ENCODE assay signal across 8 mouse cellular contexts in the genomic region with DNA sequence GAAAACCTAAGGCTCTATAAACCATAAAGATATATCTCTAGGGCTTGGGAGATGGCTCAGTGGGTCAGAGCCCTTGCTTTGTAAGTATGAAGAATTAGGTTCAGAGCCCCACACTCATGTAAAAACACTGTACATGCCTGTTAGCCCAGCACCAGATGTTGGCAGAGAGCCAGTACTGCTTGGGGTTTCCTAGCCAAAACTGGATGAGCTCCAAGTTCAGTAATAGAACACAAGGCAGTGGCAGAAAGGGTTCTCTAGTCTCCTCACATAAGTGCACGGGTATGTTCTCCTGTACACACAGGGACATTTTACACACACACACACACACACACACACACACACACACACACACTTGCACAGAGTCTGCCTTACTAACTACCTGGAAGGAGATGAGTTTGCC.
DNase-seq lines count a peak whose midpoint lies in the region; ATAC-seq and TF ChIP-seq lines count a peak whose summit lies in the region.

No protein-coding gene starts in this region.

- peak; percentile 83 for ATAC-seq in hindbrain, embryonic 16.5 days
- ATAC-seq in liver, postnatal 0 days = no peak
- no peak for ATAC-seq in erythroblast, adult 5-6 weeks (replicated peaks; ENCODE audit: low FRiP score, poor library complexity, severe bottlenecking)

- no peaks in the 10 kb centered on the region for H3K36me3 ChIP-seq in hindbrain, embryonic 16.5 days (ENCODE audit: control insufficient read depth, insufficient read depth, low read length)
- no peaks in the 10 kb centered on the region for H3K36me3 ChIP-seq in liver, postnatal 0 days (replicated peaks; ENCODE audit: insufficient read depth, low read length)
- no peaks in the 10 kb centered on the region for H3K36me3 ChIP-seq in thymus, adult 2 months (ENCODE audit: control insufficient read depth, insufficient read depth, low read length)

- TF ChIP-seq POLR2A in thymus, adult 2 months (IDR thresholded peaks at IDR 0.05; ENCODE audit: control insufficient read depth, extremely low read depth, insufficient read depth, low read length, poor library complexity) = no peak

- peak; percentile 41 for DNase-seq in gastrocnemius, postnatal 10 days
- no peak for DNase-seq in gastrocnemius, adult 8-10 months (ENCODE audit: low spot score in 2 of 2)
- DNase-seq in right cerebral cortex, postnatal 4 days = peak; percentile 57
- no peak for DNase-seq in right cerebral cortex, postnatal 25 days
- DNase-seq in liver, postnatal 0 days = peak; percentile 42
- DNase-seq in thymus, adult 2 months = no peak

- H3K9ac ChIP-seq in hindbrain, embryonic 16.5 days (ENCODE audit: low read depth, low read length) = no peak overlapping the region
- no peak overlapping the region for H3K9ac ChIP-seq in liver, postnatal 0 days (replicated peaks)

- no peak for TF ChIP-seq EP300 in liver, postnatal 0 days (IDR thresholded peaks at IDR 0.05; ENCODE audit: low read depth)

- no peak for TF ChIP-seq CTCF in liver, postnatal 0 days (IDR thresholded peaks at IDR 0.05; ENCODE audit: low read depth)
- no peak for TF ChIP-seq CTCF in thymus, adult 2 months (IDR thresholded peaks at IDR 0.05; ENCODE audit: borderline replicate concordance, control insufficient read depth, extremely low read depth, insufficient read depth, low read length, poor library complexity)

- H3K27ac ChIP-seq in hindbrain, embryonic 16.5 days (ENCODE audit: low read depth, low read length) = no peak overlapping the region
- H3K27ac ChIP-seq in liver, postnatal 0 days (ENCODE audit: low read depth) = no peak overlapping the region
- H3K27ac ChIP-seq in thymus, adult 2 months (ENCODE audit: control insufficient read depth, insufficient read depth, low read length) = no peak overlapping the region

- WGBS in hindbrain, embryonic 16.5 days = 23% methylated on average over 1 of the region's 1 CpGs
- WGBS in liver, postnatal 0 days (ENCODE audit: insufficient replicate concordance) = 67% methylated on average over 1 of the region's 1 CpGs
- 6% methylated on average over 1 of the region's 1 CpGs for WGBS in thymus, adult 2 months

- H3K4me2 ChIP-seq in hindbrain, embryonic 16.5 days (ENCODE audit: low read length) = no peak overlapping the region
- no peak overlapping the region for H3K4me2 ChIP-seq in liver, postnatal 0 days (ENCODE audit: low read depth, low read length)

- H3K4me3 ChIP-seq in hindbrain, embryonic 16.5 days (ENCODE audit: low read length) = no peak overlapping the region
- H3K4me3 ChIP-seq in liver, postnatal 0 days (ENCODE audit: low read depth, low read length) = no peak overlapping the region
- H3K4me3 ChIP-seq in thymus, adult 2 months (ENCODE audit: control insufficient read depth, insufficient read depth, low read length) = no peak overlapping the region

- H3K27me3 ChIP-seq in hindbrain, embryonic 16.5 days (replicated peaks; ENCODE audit: control insufficient read depth, insufficient read depth, low read length) = no peaks in the 10 kb centered on the region
- H3K27me3 ChIP-seq in liver, postnatal 0 days (ENCODE audit: insufficient read depth, low read length) = no peaks in the 10 kb centered on the region
- H3K27me3 ChIP-seq in thymus, adult 2 months (ENCODE audit: control insufficient read depth, insufficient read depth, low read length) = no peaks in the 10 kb centered on the region

- H3K4me1 ChIP-seq in hindbrain, embryonic 16.5 days (ENCODE audit: control insufficient read depth, insufficient read depth, low read depth, low read length) = peaks cover 4% of the 10 kb centered on the region
- H3K4me1 ChIP-seq in liver, postnatal 0 days (ENCODE audit: insufficient read depth) = no peaks in the 10 kb centered on the region
- H3K4me1 ChIP-seq in thymus, adult 2 months (replicated peaks; ENCODE audit: control insufficient read depth, insufficient read depth, low read length) = no peaks in the 10 kb centered on the region

- H3K9me3 ChIP-seq in hindbrain, embryonic 16.5 days (ENCODE audit: control insufficient read depth, low read length) = no peaks in the 10 kb centered on the region
- no peaks in the 10 kb centered on the region for H3K9me3 ChIP-seq in liver, postnatal 0 days (ENCODE audit: low read length)

Comparison
In these comparisons a context has a peak if more than half of its experiments do, and no peak if none do; other contexts are left out.
1. DNase-seq: peak in gastrocnemius, postnatal 10 days (single experiment), right cerebral cortex, postnatal 4 days (single experiment) and liver, postnatal 0 days (single experiment); none in gastrocnemius, adult 8-10 months (0 of 2), right cerebral cortex, postnatal 25 days (single experiment) and thymus, adult 2 months (single experiment).